In genomic region chr3:41599806-41600589, GRCm38 (mm10) we compare ENCODE assay signal across 8 mouse cellular contexts. TPM values are rescaled to one million over a fixed set of nuclear protein-coding genes. Genes with fewer than 3 reads are reported as not detected.
DNase-seq lines count a peak whose midpoint lies in the region; ATAC-seq lines count a peak whose summit lies in the region.

No protein-coding gene starts in this region.

- no peaks in the 10 kb centered on the region for H3K27me3 ChIP-seq in forebrain, embryonic 10.5 days (ENCODE audit: poor library complexity, severe bottlenecking)
- no peaks in the 10 kb centered on the region for H3K27me3 ChIP-seq in midbrain, embryonic 12.5 days

- H3K9ac ChIP-seq in midbrain, embryonic 12.5 days (replicated peaks), result no peak overlapping the region

- peak; percentile 60 for ATAC-seq in midbrain, embryonic 12.5 days (ENCODE audit: low FRiP score, low read depth)

- intact Hi-C loops in heart, postnatal 10 days (cut with DNase I), result loop anchor here (5.0 to 10.0 kb wide), 3 partner anchors 33 to 645 kb away; no protein-coding TSS in a partner anchor

- H3K4me3 ChIP-seq in forebrain, embryonic 10.5 days, result no peak overlapping the region
- no peak overlapping the region for H3K4me3 ChIP-seq in midbrain, embryonic 12.5 days

- H3K27ac ChIP-seq in forebrain, embryonic 10.5 days, result no peak overlapping the region
- H3K27ac ChIP-seq in midbrain, embryonic 12.5 days (replicated peaks), result no peak overlapping the region

- no peaks in the 10 kb centered on the region for H3K9me3 ChIP-seq in forebrain, embryonic 10.5 days
- no peaks in the 10 kb centered on the region for H3K9me3 ChIP-seq in midbrain, embryonic 12.5 days

- no peak overlapping the region for H3K4me2 ChIP-seq in midbrain, embryonic 12.5 days (replicated peaks)

- WGBS in forebrain, embryonic 10.5 days, result 88% methylated on average over 14 of the region's 14 CpGs
- WGBS in midbrain, embryonic 12.5 days, result 82% methylated on average over 14 of the region's 14 CpGs

- H3K4me1 ChIP-seq in forebrain, embryonic 10.5 days, result peaks cover 39% of the 10 kb centered on the region
- peaks cover 16% of the 10 kb centered on the region for H3K4me1 ChIP-seq in midbrain, embryonic 12.5 days

- H3K36me3 ChIP-seq in forebrain, embryonic 10.5 days (replicated peaks), result peaks cover 80% of the 10 kb centered on the region
- peaks cover 51% of the 10 kb centered on the region for H3K36me3 ChIP-seq in midbrain, embryonic 12.5 days

- peak; percentile 36 for DNase-seq in urinary bladder, postnatal 25 days (ENCODE audit: low spot score)
- no peak for DNase-seq in urinary bladder, adult 2 months (ENCODE audit: low spot score)
- peak; percentile 22 for DNase-seq in c-Kit-positive CD71-negative TER-119-negative erythroid progenitor cells, embryonic 14.5 days (ENCODE audit: low read depth)
- peak; percentile 37 for DNase-seq in forebrain, embryonic 10.5 days (ENCODE audit: extremely low spot score, low spot score)
- DNase-seq in heart, postnatal 10 days, result peak; percentile 79 to 81
- peak; percentile 70 for DNase-seq in kidney, postnatal 14 days
- DNase-seq in thymus, postnatal 4 days, result peak; percentile 74

RNA-seq across cellular contexts. Expression of gene Jade1, which starts 44.5 kb away (rescaled TPM):
- 17.1 and 19.3 TPM in 2 replicates for polyA plus RNA-seq in urinary bladder, adult 2 months (2012; rRNA removed)
- 19.6 and 21.2 TPM in 2 replicates for polyA plus RNA-seq in forebrain, embryonic 10.5 days (2016; fragmentation: Nextera tagmentation; extraction: Ambion mirVana)
- total RNA-seq in heart, postnatal 10 days (2021), result 10 to 100 TPM; 35.4 to 42.4 TPM
- 19.5 and 19.7 TPM in 2 replicates for polyA plus RNA-seq in midbrain, embryonic 12.5 days (2016; fragmentation: Nextera tagmentation; extraction: Ambion mirVana)
